Mouse (Mus musculus) ES-Bruce4 (cell line): Measurements from ENCODE around the gene Wdr1. TPM values are rescaled to one million over a fixed set of nuclear protein-coding genes. Genes with fewer than 3 reads are reported as not detected.

Source experiments
- H3K27ac ChIP-seq: 2 replicates; pipeline ENCODE4 v1.5.1; 2012; ENCODE audit warnings: low read length, inconsistent platforms; ENCODE audit not compliant: insufficient read depth
- H3K27me3 ChIP-seq: 2 replicates; pipeline ENCODE4 v1.6.1; 2012; ENCODE audit warnings: mild to moderate bottlenecking, low read length, inconsistent platforms; ENCODE audit not compliant: control insufficient read depth, poor library complexity, insufficient read depth, severe bottlenecking
- H3K36me3 ChIP-seq: 2 replicates; pipeline ENCODE4 v1.6.1; 2012; ENCODE audit warnings: inconsistent platforms, mild to moderate bottlenecking, low read length, moderate library complexity; ENCODE audit not compliant: control insufficient read depth, poor library complexity, insufficient read depth, severe bottlenecking
- H3K4me1 ChIP-seq: one replicate; pipeline ENCODE4 v1.8.1; 2011; ENCODE audit warnings: low read length; ENCODE audit not compliant: control insufficient read depth, insufficient read depth
- H3K4me3 ChIP-seq: 2 replicates; pipeline ENCODE4 v1.5.1; 2011; ENCODE audit warnings: low read depth, mild to moderate bottlenecking, low read length
- H3K9ac ChIP-seq: 2 replicates; pipeline ENCODE4 v1.6.1; 2012; ENCODE audit warnings: low read depth, mild to moderate bottlenecking, inconsistent platforms; ENCODE audit not compliant: poor library complexity, severe bottlenecking
- H3K9me3 ChIP-seq: replicated peaks from 2 replicates; pipeline ENCODE4 v1.6.1; 2012; ENCODE audit warnings: mild to moderate bottlenecking, low read length, inconsistent platforms; ENCODE audit not compliant: control insufficient read depth, poor library complexity, insufficient read depth, severe bottlenecking
- CTCF ChIP-seq: IDR thresholded peaks from one replicate; pipeline ENCODE4 v1.8.1; 2011; ENCODE audit warnings: low read depth, low read length
- EP300 ChIP-seq: IDR thresholded peaks from 2 replicates; pipeline ENCODE4 v1.6.1; 2011; ENCODE audit warnings: low read depth, low read length; ENCODE audit not compliant: insufficient read depth
- POLR2A ChIP-seq: IDR thresholded peaks from one replicate; pipeline ENCODE4 v1.8.1; 2011; ENCODE audit warnings: low read length; ENCODE audit not compliant: insufficient read depth
- polyA plus RNA-seq: library from polyadenylated mRNA; stranded (reverse); fragments of >200 nt; gene quantifications from 2 replicates; pipeline ENCODE4 v1.2.4, GENCODE M21; 2011; ENCODE audit warnings: low read depth; ENCODE audit not compliant: missing spikeins, insufficient read depth, insufficient read length

Wdr1 gene
- polyA plus RNA-seq, 1 experiment, result 79.0 TPM

DNA sequence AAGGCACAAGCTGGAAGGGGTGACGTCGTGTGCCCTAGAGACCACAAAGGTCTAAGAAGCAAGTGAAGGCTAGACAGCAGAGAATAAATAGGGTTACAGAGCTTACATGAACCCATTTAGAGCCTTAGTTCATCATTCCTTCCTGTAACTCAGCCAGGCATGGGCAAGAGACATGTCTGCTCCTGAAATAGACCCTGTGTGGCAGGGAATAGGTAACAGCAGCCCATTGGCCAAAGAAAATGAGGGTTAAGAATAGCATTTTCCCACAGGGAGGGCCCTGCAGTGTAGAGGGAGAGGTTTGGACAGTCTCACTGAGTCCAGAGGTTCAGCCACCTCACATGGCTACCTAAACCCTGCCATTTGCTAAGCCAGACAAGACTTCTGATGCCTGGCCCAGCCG is 21.3 kb downstream of the Wdr1 start:
- TF ChIP-seq CTCF, result no peak
- TF ChIP-seq POLR2A, result no peak
- TF ChIP-seq EP300, result no peak
- no peak overlapping the region for H3K27ac ChIP-seq
- H3K4me1 ChIP-seq, result no peaks in the 10 kb centered on the region
- H3K4me3 ChIP-seq, result no peak overlapping the region
- H3K36me3 ChIP-seq, result peaks cover 62% of the 10 kb centered on the region
- no peak overlapping the region for H3K9ac ChIP-seq
- H3K9me3 ChIP-seq, result no peaks in the 10 kb centered on the region
- H3K27me3 ChIP-seq, result no peaks in the 10 kb centered on the region

DNA sequence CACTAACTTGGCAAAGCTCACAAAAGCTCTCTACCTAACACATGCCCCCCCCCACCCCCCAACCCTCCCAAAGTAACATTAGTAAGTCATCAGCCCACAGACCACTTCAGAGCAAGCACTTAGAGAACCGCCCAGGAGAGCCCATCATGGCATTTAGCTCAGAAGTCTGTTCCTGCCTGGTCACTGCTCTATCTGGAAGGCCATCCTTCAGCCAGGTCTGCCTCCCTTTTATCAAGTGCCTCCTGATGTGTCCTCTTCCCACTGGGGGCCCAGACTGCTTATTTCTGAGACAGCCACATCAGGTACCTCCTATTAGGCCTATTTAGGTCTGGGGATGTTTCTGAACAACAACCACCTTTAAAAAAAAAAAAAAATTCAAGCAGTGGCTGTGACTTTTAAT is 22.1 kb downstream of the Wdr1 start:
- no peak overlapping the region for H3K9ac ChIP-seq
- peaks cover 67% of the 10 kb centered on the region for H3K36me3 ChIP-seq
- H3K4me1 ChIP-seq, result no peaks in the 10 kb centered on the region
- no peaks in the 10 kb centered on the region for H3K9me3 ChIP-seq
- no peak overlapping the region for H3K4me3 ChIP-seq
- H3K27me3 ChIP-seq, result no peaks in the 10 kb centered on the region
- no peak for TF ChIP-seq EP300
- TF ChIP-seq CTCF, result no peak
- TF ChIP-seq POLR2A, result no peak
- H3K27ac ChIP-seq, result no peak overlapping the region

GRCm38 (mm10) chr5:38538508-38538907 is 24.5 kb downstream of the Wdr1 start:
- Histone ChIP-seq H3K27ac (no peak overlapping the region), H3K27me3 (no peaks in the 10 kb centered on the region), H3K9me3 (no peaks in the 10 kb centered on the region), H3K9ac (no peak overlapping the region), H3K4me1 (no peaks in the 10 kb centered on the region), H3K4me3 (no peak overlapping the region), H3K36me3 (peaks cover 69% of the 10 kb centered on the region)
- TF ChIP-seq CTCF, result no peak
- no peak for TF ChIP-seq EP300
- TF ChIP-seq POLR2A, result no peak

GRCm38 (mm10) chr5:38537845-38538244 is 25.2 kb downstream of the Wdr1 start:
- H3K36me3 ChIP-seq, result peaks cover 70% of the 10 kb centered on the region

GRCm38 (mm10) chr5:38536822-38537221 is 26.2 kb downstream of the Wdr1 start:
- Histone ChIP-seq H3K9me3 (no peaks in the 10 kb centered on the region), H3K36me3 (peaks cover 64% of the 10 kb centered on the region), H3K4me1 (no peaks in the 10 kb centered on the region), H3K4me3 (no peak overlapping the region), H3K27ac (no peak overlapping the region), H3K27me3 (no peaks in the 10 kb centered on the region), H3K9ac (no peak overlapping the region)
- TF ChIP-seq EP300, result no peak
- no peak for TF ChIP-seq CTCF
- no peak for TF ChIP-seq POLR2A

More at GRCm38 (mm10) chr5:38537845-38538244, 25.2 kb downstream of the Wdr1 start:
- Histone ChIP-seq H3K27ac (no peak overlapping the region), H3K9me3 (no peaks in the 10 kb centered on the region), H3K4me1 (no peaks in the 10 kb centered on the region), H3K27me3 (no peaks in the 10 kb centered on the region), H3K9ac (no peak overlapping the region), H3K4me3 (no peak overlapping the region)
- TF ChIP-seq POLR2A (no peak), CTCF (no peak), EP300 (no peak)

DNA sequence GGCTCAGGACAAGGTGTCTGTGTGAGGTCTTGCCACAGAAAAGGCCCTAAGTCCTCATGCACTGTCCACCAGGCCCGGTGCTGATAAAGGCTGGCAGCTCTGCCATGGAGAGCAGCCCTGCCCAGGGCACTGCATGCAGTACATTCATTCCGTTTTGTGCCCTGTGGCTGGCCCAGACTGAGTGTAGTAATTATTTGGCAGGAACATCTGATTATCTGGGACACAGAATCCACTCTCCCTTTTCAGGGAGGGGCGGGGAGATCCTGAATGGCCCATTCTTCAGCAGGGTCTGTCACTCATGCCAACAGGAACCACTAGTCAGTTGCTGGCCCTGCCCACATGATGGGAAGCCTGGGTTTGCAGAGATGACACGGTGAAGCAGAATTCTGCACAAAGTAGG is 30.9 kb downstream of the Wdr1 start:
- Histone ChIP-seq H3K4me3 (no peak overlapping the region), H3K36me3 (peaks cover 50% of the 10 kb centered on the region), H3K27me3 (no peaks in the 10 kb centered on the region), H3K9ac (no peak overlapping the region), H3K27ac (no peak overlapping the region), H3K4me1 (no peaks in the 10 kb centered on the region), H3K9me3 (no peaks in the 10 kb centered on the region)
- no peak for TF ChIP-seq EP300
- TF ChIP-seq CTCF, result no peak
- no peak for TF ChIP-seq POLR2A
